Mouse (Mus musculus) stomach, postnatal 0 days (tissue): ENCODE measurements at regions not wholly inside any gene's neighbourhood (a gene's known extent, or its start where the extent isn't known, plus 50 kb on each side); places are given as distances from the start of the nearest gene placed in this dataset.

Experiments
- ATAC-seq: fragments of 200-750 bp; cut with Nextera tagmentation; 2 replicates; pipeline ENCODE4 v1.8.0; 2017; ENCODE audit not compliant: low FRiP score, low TSS enrichment
- DNase-seq: peaks from one replicate; pipeline ENCODE4 v3.0.0-alpha.2; 2016; ENCODE audit warnings: low spot score
- H3K27ac ChIP-seq: fragments of 300-500 bp; sonication (generic); replicated peaks from 2 replicates; pipeline ENCODE4 v1.5.1; 2014; ENCODE audit warnings: mild to moderate bottlenecking, control low read depth
- H3K27me3 ChIP-seq: fragments of 300-500 bp; sonication (generic); 2 replicates; pipeline ENCODE4 v1.6.1; 2014; ENCODE audit warnings: low read length; ENCODE audit not compliant: control insufficient read depth, insufficient read depth
- H3K36me3 ChIP-seq: fragments of 300-500 bp; sonication (generic); 2 replicates; pipeline ENCODE4 v1.6.1; 2014; ENCODE audit warnings: low read length, mixed read lengths; ENCODE audit not compliant: control insufficient read depth, insufficient read depth
- H3K4me1 ChIP-seq: fragments of 300-500 bp; sonication (generic); replicated peaks from 2 replicates; pipeline ENCODE4 v1.6.1; 2014; ENCODE audit warnings: antibody characterized with exemption; ENCODE audit not compliant: control insufficient read depth, insufficient read depth
- H3K4me2 ChIP-seq: fragments of 300-500 bp; sonication (generic); replicated peaks from 2 replicates; pipeline ENCODE4 v1.6.1; 2014; ENCODE audit warnings: low read depth, mild to moderate bottlenecking, control low read depth, moderate library complexity
- H3K4me3 ChIP-seq: fragments of 300-500 bp; sonication (generic); 2 replicates; pipeline ENCODE4 v1.5.1; 2014; ENCODE audit warnings: low read depth, low read length, control low read depth
- H3K9ac ChIP-seq: fragments of 300-500 bp; sonication (generic); 2 replicates; pipeline ENCODE4 v1.6.1; 2014; ENCODE audit warnings: mild to moderate bottlenecking, low read length, control low read depth, mixed read lengths
- H3K9me3 ChIP-seq: fragments of 300-500 bp; sonication (generic); 2 replicates; pipeline ENCODE4 v1.6.1; 2016; ENCODE audit warnings: low read length; ENCODE audit not compliant: control insufficient read depth
- CTCF ChIP-seq: IDR thresholded peaks from 2 replicates; pipeline ENCODE4 v1.5.1; 2016; ENCODE audit warnings: antibody characterized with exemption, low read depth, mild to moderate bottlenecking, moderate library complexity
- EP300 ChIP-seq: optimal IDR thresholded peaks from 2 replicates; pipeline ENCODE3; 2016; ENCODE audit warnings: antibody characterized with exemption
- WGBS: fragments of 180-500 bp; shearing (Covaris S2); extraction: QIAGEN DNeasy Blood & Tissue Kit; methylation state at CpG from one replicate; pipeline ENCODE4 v1.1.7; 2014; 5-methylcytosine and 5-hydroxymethylcytosine counted together

DNA sequence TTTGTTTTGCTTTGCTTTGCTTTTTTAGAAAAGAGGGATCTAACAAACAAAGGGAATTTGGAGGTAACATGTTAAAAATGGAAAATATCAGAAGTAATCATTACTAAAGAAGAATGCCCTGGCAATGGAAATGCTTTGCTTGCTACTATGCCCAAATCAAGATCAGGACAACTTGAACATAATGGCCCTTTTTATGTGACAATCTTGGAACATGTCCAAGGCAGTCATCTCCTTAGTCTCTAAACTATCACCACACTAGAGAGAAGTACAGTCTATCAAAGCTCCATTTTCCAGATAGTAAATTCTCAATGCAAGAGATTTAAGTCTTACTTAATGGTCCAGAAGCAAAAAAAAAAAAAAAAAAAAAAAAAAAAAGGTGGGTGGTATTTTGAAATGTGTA is 492.9 kb downstream of the Cenpc1 start:
- no peak overlapping the region for H3K4me3 ChIP-seq
- H3K9ac ChIP-seq, result no peak overlapping the region
- no peak for TF ChIP-seq CTCF
- TF ChIP-seq EP300, result no peak

DNA sequence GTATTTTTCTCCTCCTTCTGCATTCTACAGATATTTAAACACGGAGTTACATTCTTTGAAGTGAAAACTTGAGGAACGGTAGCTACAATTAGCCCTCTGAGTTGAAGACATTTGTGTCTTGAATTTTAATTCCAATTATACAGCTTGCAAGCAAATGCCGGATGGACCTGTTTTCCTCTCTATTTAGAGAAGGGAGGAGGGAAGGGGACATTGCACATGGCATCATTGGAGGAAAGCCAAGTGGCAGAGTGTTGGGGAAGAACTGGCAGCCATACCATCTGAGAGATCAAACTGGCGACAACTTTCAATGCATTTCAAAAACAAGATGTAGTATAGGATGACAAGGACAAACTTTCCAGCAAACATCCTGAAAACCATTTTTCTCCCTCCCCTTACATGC is 493.4 kb downstream of the Cenpc1 start:
- no peak overlapping the region for H3K4me3 ChIP-seq
- H3K9ac ChIP-seq, result no peak overlapping the region
- no peak for ATAC-seq
- H3K9me3 ChIP-seq, result no peaks in the 10 kb centered on the region
- 80% methylated on average over 4 of the region's 4 CpGs for WGBS
- TF ChIP-seq EP300 (no peak), CTCF (no peak)
- no peaks in the 10 kb centered on the region for H3K36me3 ChIP-seq
- H3K27me3 ChIP-seq, result no peaks in the 10 kb centered on the region
- DNase-seq, result no peak
- H3K27ac ChIP-seq, result no peak overlapping the region
- no peak overlapping the region for H3K4me2 ChIP-seq
- H3K4me1 ChIP-seq, result no peaks in the 10 kb centered on the region

More for the DNA sequence above, 492.9 kb downstream of the Cenpc1 start:
- DNase-seq (no peak), ATAC-seq (no peak)
- Histone ChIP-seq H3K9me3 (no peaks in the 10 kb centered on the region), H3K4me1 (no peaks in the 10 kb centered on the region), H3K27ac (no peak overlapping the region), H3K4me2 (no peak overlapping the region), H3K27me3 (no peaks in the 10 kb centered on the region), H3K36me3 (no peaks in the 10 kb centered on the region)

DNA sequence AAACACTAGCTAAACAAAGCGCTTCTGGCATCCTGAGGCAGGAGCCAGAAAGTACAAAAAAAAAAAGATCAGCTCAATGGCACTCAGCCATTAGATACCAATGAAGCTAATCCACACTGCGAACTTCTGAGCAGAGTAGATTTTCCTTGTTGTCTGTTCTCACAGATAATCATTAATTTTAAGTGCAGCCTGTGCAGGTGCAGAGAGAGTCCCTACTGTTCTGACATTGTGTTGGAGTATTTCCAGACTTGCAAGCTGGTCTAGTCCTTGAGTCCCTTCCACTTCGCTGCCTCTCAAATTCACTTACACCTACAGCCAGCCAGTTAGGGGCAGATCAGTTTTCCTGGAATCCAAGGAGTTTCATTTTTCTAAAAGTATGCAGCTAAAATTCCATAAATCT is 494.0 kb downstream of the Cenpc1 start:
- Histone ChIP-seq H3K4me3 (no peak overlapping the region), H3K9me3 (no peaks in the 10 kb centered on the region), H3K4me2 (no peak overlapping the region), H3K9ac (no peak overlapping the region), H3K27me3 (no peaks in the 10 kb centered on the region), H3K27ac (no peak overlapping the region), H3K4me1 (no peaks in the 10 kb centered on the region), H3K36me3 (no peaks in the 10 kb centered on the region)
- no peak for TF ChIP-seq EP300
- WGBS, result 64% methylated on average over 3 of the region's 3 CpGs
- DNase-seq (no peak), ATAC-seq (no peak)

DNA sequence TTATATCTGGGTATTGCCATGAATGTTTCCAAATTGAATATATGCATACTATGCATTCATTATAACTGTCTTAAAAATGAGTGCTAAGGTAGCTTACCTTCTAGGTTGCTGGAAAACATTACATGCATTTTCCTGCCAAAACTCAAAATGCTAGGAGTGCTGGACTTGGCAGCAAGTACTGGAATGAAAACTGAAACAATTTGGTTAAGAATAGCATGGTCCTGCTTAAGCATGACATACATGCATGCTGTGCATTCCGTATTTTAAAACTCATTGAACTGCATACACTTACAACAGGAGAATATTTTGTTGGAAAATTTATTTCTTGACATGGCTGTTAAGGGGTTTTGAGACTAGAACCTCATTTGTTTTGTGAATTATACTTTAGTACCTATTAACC is 529.1 kb downstream of the Cenpc1 start:
- Histone ChIP-seq H3K9me3 (no peaks in the 10 kb centered on the region), H3K27ac (no peak overlapping the region), H3K27me3 (no peaks in the 10 kb centered on the region), H3K4me3 (no peak overlapping the region), H3K36me3 (no peaks in the 10 kb centered on the region), H3K9ac (no peak overlapping the region), H3K4me2 (no peak overlapping the region), H3K4me1 (no peaks in the 10 kb centered on the region)
- TF ChIP-seq EP300 (no peak), CTCF (no peak)
- 64% methylated on average over 1 of the region's 1 CpGs for WGBS
- ATAC-seq (no peak), DNase-seq (no peak)

DNA sequence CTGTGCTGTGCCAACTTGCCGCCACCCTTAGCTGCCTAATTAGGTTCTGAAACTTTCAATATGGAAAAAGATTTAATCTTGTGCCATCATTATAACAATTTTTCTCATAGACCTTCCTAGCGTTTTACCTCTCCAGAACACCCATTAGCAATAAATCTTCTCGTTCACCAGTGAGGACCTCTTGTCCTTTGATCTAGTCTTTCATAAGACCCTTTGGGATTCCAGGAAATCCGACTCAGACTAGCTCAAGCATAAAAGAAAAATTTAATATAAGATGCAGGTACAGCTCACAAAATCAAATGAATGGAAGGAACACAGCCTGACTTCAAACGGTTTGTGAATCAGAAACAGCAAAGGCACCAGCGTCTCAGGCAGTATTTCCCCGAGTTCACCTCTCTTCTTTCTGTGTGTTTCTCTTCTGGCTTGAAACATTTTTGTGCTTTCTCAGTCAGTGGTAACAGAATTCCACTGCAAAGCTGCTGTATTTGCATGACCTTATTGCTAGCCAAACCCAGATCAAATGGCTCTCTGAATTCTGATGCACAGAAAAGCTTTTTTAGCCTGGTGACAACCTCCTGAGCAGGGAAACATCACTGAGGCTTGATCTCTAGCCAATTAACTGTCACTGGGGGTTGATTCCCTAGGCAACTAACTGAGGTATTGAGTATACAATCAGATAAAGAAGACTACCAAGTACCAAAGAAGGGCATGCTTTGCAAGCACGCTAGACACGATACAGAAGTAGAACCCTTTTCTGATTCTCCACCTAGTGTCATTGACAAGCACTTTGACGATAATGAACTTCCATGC is 539.8 kb downstream of the Cenpc1 start:
- 77% methylated on average over 10 of the region's 10 CpGs for WGBS
- ATAC-seq (no peak), DNase-seq (no peak)
- Histone ChIP-seq H3K9me3 (no peaks in the 10 kb centered on the region), H3K9ac (no peak overlapping the region), H3K36me3 (no peaks in the 10 kb centered on the region), H3K27ac (no peak overlapping the region), H3K4me2 (no peak overlapping the region), H3K4me1 (no peaks in the 10 kb centered on the region), H3K27me3 (no peaks in the 10 kb centered on the region), H3K4me3 (no peak overlapping the region)
- no peak for TF ChIP-seq CTCF
- no peak for TF ChIP-seq EP300

DNA sequence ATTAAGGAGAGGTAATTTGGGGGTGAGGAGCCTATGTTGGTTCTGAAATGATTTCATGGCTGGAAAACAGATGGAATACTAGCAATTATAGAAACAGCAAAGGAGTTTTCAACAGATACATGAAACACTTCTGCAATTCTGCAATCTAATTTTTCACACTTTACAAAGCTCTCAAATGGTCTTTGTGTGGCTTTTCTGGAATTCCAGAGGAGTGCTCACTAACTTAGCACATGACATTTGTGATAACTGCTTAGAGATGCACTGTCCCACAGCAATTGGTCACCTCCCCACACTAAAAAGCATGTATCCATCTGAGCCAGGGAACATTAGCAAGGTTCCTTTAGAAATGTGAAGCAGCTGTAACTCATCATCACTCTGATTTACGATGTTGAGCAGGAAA is 560.1 kb downstream of the Cenpc1 start:
- no peak overlapping the region for H3K4me3 ChIP-seq
- no peak for ATAC-seq
- no peak overlapping the region for H3K27ac ChIP-seq
- no peak overlapping the region for H3K9ac ChIP-seq
- no peak overlapping the region for H3K4me2 ChIP-seq
- 67% methylated on average over 1 of the region's 1 CpGs for WGBS
- H3K4me1 ChIP-seq, result no peaks in the 10 kb centered on the region
- H3K9me3 ChIP-seq, result no peaks in the 10 kb centered on the region
- no peaks in the 10 kb centered on the region for H3K27me3 ChIP-seq
- no peak for DNase-seq
- TF ChIP-seq CTCF (no peak), EP300 (no peak)
- no peaks in the 10 kb centered on the region for H3K36me3 ChIP-seq
